Mouse (Mus musculus) lung, embryonic 15.5 days (tissue): ENCODE measurements around the gene Ehd2. TPM values are rescaled to one million over a fixed set of nuclear protein-coding genes. Genes with fewer than 3 reads are reported as not detected.
"Not testable (repeated sequence)": the region's sequence is repeated elsewhere in the genome, so short reads cannot be mapped to it uniquely, and the experiment has no call there.

Source experiments
- ATAC-seq: fragments of 200-750 bp; cut with Nextera tagmentation; 2 replicates; pipeline ENCODE4 v1.8.0; 2017; ENCODE audit warnings: moderate number of reproducible peaks, borderline replicate concordance; ENCODE audit not compliant: low FRiP score, low TSS enrichment; ENCODE audit errors: extremely low read depth
- H3K27ac ChIP-seq: fragments of 300-500 bp; sonication (generic); 2 replicates; pipeline ENCODE4 v1.5.1; 2015; ENCODE audit warnings: moderate library complexity, mild to moderate bottlenecking, inconsistent platforms
- H3K27me3 ChIP-seq: fragments of 300-500 bp; sonication (generic); 2 replicates; pipeline ENCODE4 v1.6.1; 2015; ENCODE audit warnings: inconsistent platforms
- H3K36me3 ChIP-seq: fragments of 300-500 bp; sonication (generic); 2 replicates; pipeline ENCODE4 v1.6.1; 2015; ENCODE audit warnings: inconsistent platforms
- H3K4me1 ChIP-seq: fragments of 300-500 bp; sonication (generic); 2 replicates; pipeline ENCODE4 v1.6.1; 2015; ENCODE audit warnings: inconsistent platforms
- H3K4me2 ChIP-seq: fragments of 300-500 bp; sonication (generic); 2 replicates; pipeline ENCODE4 v1.6.1; 2015; ENCODE audit warnings: inconsistent platforms, mild to moderate bottlenecking, moderate library complexity
- H3K4me3 ChIP-seq: fragments of 300-500 bp; sonication (generic); 2 replicates; pipeline ENCODE4 v1.5.1; 2015; ENCODE audit warnings: mild to moderate bottlenecking, inconsistent platforms
- H3K9ac ChIP-seq: fragments of 300-500 bp; sonication (generic); 2 replicates; pipeline ENCODE4 v1.6.1; 2015; ENCODE audit warnings: inconsistent platforms
- H3K9me3 ChIP-seq: fragments of 300-500 bp; sonication (generic); 2 replicates; pipeline ENCODE4 v1.6.1; 2016; ENCODE audit warnings: inconsistent platforms
- WGBS: fragments of 180-500 bp; shearing (Covaris S2); methylation state at CpG from one replicate; pipeline ENCODE4 v1.1.7; 2015; 5-methylcytosine and 5-hydroxymethylcytosine counted together
- polyA plus RNA-seq: library from polyadenylated mRNA; unstranded; fragments of >200 nt; fragmentation: Nextera tagmentation; extraction: Ambion mirVana; gene quantifications from 2 replicates; pipeline ENCODE4 v1.2.1, GENCODE M21; 2015

Gene Ehd2
- polyA plus RNA-seq, 1 experiment from 2014 or later: 89.9 TPM

GRCm38 (mm10) chr7:15916996-15917395 is 50.4 kb downstream of the Ehd2 start:
- no peak overlapping the region for H3K4me3 ChIP-seq
- WGBS: 72% methylated on average over 4 of the region's 4 CpGs
- no peak overlapping the region for H3K4me2 ChIP-seq
- no peaks in the 10 kb centered on the region for H3K9me3 ChIP-seq
- H3K27ac ChIP-seq: no peak overlapping the region
- peaks cover 35% of the 10 kb centered on the region for H3K36me3 ChIP-seq
- ATAC-seq: no peak
- peaks cover 14% of the 10 kb centered on the region for H3K4me1 ChIP-seq
- H3K9ac ChIP-seq: no peak overlapping the region
- no peaks in the 10 kb centered on the region for H3K27me3 ChIP-seq

DNA sequence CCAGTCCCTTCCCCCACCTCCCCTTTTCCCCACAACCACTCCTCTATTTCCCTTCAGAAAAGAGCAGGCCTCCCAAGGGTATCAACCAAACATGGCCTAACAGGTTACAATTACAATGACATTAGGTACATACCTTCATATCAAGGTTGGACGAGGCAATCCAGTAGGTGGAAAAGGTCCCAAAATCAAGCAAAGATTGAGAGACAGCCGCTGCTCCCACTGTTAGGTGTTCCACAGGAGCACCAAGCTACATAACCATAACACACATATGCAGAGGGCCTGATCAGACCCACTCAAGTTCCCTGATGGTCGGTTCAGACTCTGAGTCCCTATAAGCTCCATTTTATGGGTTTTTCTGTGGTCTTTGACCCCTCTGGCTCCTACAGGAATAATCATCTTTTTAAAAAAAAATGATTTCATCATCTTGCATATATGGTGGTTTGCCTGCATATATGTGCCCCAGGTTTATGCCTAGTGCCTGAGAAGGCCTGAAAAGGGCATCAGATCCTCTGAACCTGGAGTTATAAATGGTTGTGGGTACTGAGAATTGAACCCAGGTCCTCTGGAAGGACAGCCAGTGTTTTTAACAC is 51.1 kb downstream of the Ehd2 start:
- Histone ChIP-seq H3K4me2 (no peak overlapping the region), H3K36me3 (peaks cover 35% of the 10 kb centered on the region), H3K4me3 (no peak overlapping the region), H3K9ac (no peak overlapping the region), H3K9me3 (no peaks in the 10 kb centered on the region), H3K27ac (no peak overlapping the region), H3K4me1 (peaks cover 11% of the 10 kb centered on the region), H3K27me3 (no peaks in the 10 kb centered on the region)
- no peak for ATAC-seq
- WGBS: 72% methylated on average over 3 of the region's 3 CpGs

GRCm38 (mm10) chr7:15915695-15916094 is 51.7 kb downstream of the Ehd2 start:
- WGBS: 90% methylated on average over 4 of the region's 4 CpGs

GRCm38 (mm10) chr7:15914751-15915150 is 52.6 kb downstream of the Ehd2 start:
- Histone ChIP-seq H3K9ac (no peak overlapping the region), H3K27ac (no peak overlapping the region), H3K4me2 (no peak overlapping the region), H3K36me3 (peaks cover 32% of the 10 kb centered on the region), H3K27me3 (no peaks in the 10 kb centered on the region), H3K4me3 (no peak overlapping the region), H3K4me1 (no peaks in the 10 kb centered on the region), H3K9me3 (no peaks in the 10 kb centered on the region)
- WGBS: 91% methylated on average over 2 of the region's 2 CpGs
- no peak for ATAC-seq

More at GRCm38 (mm10) chr7:15915695-15916094, 51.7 kb downstream of the Ehd2 start:
- not testable (repeated sequence) for H3K4me1 ChIP-seq, H3K9ac ChIP-seq, H3K9me3 ChIP-seq, H3K4me2 ChIP-seq, H3K27ac ChIP-seq, ATAC-seq, H3K4me3 ChIP-seq, H3K27me3 ChIP-seq
- H3K36me3 ChIP-seq: peaks cover 35% of the 10 kb centered on the region

DNA sequence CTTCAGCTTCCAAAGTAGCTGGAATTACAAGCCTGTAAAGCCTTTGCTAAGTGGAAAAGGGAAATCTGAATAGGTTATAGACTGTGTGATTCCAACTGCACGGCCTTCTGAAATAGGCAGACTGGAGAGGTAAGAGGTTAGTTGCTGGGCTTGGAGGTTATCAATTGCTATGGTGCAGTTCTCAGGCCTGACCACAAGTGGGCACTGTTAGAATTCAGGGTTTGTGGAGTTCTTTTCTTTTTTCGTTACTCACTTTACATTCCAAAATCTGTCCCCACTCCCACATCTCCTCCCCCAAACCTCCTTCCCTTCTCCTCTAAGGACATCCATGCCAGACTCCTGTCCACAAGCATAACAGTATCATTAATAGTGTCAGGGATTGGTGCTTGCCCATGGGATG is 53.1 kb downstream of the Ehd2 start:
- 35% methylated on average over 2 of the region's 2 CpGs for WGBS
- no peaks in the 10 kb centered on the region for H3K27me3 ChIP-seq
- ATAC-seq: no peak

DNA sequence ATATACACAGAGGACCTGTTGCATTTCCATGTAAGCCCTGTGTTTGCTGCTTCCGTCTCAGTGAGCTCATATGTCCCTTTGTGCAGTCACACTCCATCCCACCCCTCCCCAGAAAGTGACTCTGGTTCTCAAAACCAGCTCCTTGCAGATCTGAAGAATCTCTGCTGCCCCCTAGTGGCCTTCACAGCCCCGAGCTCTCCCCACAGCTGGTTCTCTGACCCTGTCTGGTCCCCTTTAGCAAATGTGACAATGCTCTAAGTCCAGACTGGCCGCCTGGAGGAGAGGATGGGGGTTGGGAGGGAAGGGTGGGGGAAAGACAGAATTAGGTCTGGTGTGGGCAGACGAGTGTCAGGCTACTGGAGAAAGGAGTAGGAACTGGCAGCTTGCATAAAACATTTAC is 55.2 kb downstream of the Ehd2 start:
- ATAC-seq: peak; percentile 78; the same call in 1 of the 2 replicates
- 0% methylated on average over 4 of the region's 4 CpGs for WGBS
- Histone ChIP-seq H3K27ac (no peak overlapping the region), H3K9ac (no peak overlapping the region), H3K4me2 (no peak overlapping the region), H3K4me3 (no peak overlapping the region), H3K9me3 (no peaks in the 10 kb centered on the region), H3K27me3 (no peaks in the 10 kb centered on the region), H3K36me3 (peaks cover 9% of the 10 kb centered on the region; the same call in 1 of the 2 replicates), H3K4me1 (no peaks in the 10 kb centered on the region)

More for the DNA sequence above, 53.1 kb downstream of the Ehd2 start:
- Histone ChIP-seq H3K27ac (no peak overlapping the region), H3K4me2 (no peak overlapping the region), H3K9me3 (no peaks in the 10 kb centered on the region), H3K4me1 (no peaks in the 10 kb centered on the region), H3K36me3 (peaks cover 27% of the 10 kb centered on the region), H3K4me3 (no peak overlapping the region), H3K9ac (no peak overlapping the region)

GRCm38 (mm10) chr7:15910521-15910920 is 56.8 kb downstream of the Ehd2 start:
- no peak overlapping the region for H3K4me2 ChIP-seq
- no peak for ATAC-seq
- no peak overlapping the region for H3K4me3 ChIP-seq
- H3K9me3 ChIP-seq: no peaks in the 10 kb centered on the region
- no peaks in the 10 kb centered on the region for H3K36me3 ChIP-seq
- H3K4me1 ChIP-seq: no peaks in the 10 kb centered on the region
- H3K9ac ChIP-seq: no peak overlapping the region
- 65% methylated on average over 5 of the region's 5 CpGs for WGBS
- no peak overlapping the region for H3K27ac ChIP-seq
- H3K27me3 ChIP-seq: no peaks in the 10 kb centered on the region

DNA sequence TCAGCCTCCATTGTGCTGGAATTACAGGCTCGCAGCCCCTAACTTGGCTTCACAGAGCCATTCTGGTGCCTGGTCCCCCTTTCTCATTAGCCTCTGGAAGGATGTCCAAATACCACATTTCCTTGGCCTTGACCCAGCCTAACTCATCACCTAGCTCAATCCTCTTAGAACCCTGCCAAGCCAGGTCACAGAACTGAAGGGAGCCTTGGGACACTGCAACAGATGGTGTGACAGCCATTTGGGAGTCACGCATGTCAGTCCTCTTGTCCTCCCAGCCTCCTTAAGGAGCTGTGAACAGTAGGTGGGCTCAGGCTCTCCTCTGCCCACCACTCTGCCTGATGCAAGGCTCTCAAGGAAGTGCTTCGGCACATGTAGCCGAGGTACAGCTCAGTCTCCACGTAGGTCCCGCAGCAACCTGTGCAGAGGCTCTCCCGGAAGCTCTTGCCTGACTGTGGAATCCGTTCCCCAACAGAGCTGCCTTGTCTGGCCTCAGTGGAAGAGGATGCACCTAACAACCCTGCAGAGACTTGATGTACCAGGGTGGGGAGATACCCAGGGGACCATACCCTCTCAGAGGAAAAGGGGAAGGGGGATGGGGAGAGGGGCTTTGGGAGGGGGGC is 59.3 kb downstream of the Ehd2 start:
- H3K4me2 ChIP-seq: no peak overlapping the region
- no peak overlapping the region for H3K4me3 ChIP-seq
- H3K27ac ChIP-seq: no peak overlapping the region
- H3K4me1 ChIP-seq: no peaks in the 10 kb centered on the region
- ATAC-seq: no peak
- no peaks in the 10 kb centered on the region for H3K27me3 ChIP-seq
- no peaks in the 10 kb centered on the region for H3K36me3 ChIP-seq
- H3K9me3 ChIP-seq: no peaks in the 10 kb centered on the region
- 64% methylated on average over 8 of the region's 8 CpGs for WGBS
- no peak overlapping the region for H3K9ac ChIP-seq

DNA sequence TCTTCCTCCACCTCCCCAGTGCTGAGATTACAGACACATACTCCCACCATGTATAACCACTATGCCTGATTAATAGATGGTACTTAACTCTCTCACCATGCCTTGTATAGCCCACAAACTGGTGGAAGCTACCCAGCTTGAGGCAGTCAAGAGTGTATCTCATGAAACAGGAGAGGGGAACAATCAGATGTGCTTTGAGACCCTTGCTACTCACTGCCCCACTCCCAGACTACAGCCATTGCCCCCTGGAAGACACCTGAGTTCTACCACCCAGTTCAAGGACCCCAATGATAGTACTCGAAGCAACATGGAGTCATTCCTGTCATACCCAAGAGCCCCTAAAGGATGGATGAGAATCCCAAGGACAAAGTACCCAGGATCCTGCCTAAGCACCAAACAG is 60.8 kb downstream of the Ehd2 start:
- WGBS: 77% methylated on average over 1 of the region's 1 CpGs
- no peaks in the 10 kb centered on the region for H3K36me3 ChIP-seq
- H3K27me3 ChIP-seq: no peaks in the 10 kb centered on the region
- no peak overlapping the region for H3K27ac ChIP-seq
- ATAC-seq: no peak
- no peak overlapping the region for H3K9ac ChIP-seq
- no peak overlapping the region for H3K4me2 ChIP-seq
- no peak overlapping the region for H3K4me3 ChIP-seq
- H3K9me3 ChIP-seq: no peaks in the 10 kb centered on the region
- H3K4me1 ChIP-seq: no peaks in the 10 kb centered on the region

DNA sequence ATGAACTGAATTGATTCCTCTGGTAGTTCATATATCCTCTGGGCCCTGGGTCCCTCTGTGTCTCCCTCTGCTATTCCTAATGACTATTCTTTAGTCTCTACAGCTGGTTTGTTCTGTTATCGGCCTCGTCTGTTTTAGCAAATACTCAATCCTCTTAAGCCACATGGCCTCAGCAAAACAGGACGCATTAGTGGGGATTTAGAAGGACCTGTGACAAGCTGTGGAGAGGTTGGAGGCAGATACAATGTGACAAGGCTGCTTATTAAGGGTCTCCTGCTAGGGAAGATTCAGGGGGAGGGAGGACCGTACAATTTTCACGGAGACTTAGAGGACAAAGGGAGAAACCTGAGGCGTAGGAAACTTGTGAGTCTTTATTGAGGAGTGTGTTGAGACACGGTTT is 61.5 kb downstream of the Ehd2 start:
- Histone ChIP-seq H3K4me3 (no peak overlapping the region), H3K4me2 (no peak overlapping the region), H3K27ac (no peak overlapping the region), H3K36me3 (no peaks in the 10 kb centered on the region), H3K9me3 (no peaks in the 10 kb centered on the region), H3K4me1 (no peaks in the 10 kb centered on the region), H3K27me3 (no peaks in the 10 kb centered on the region), H3K9ac (no peak overlapping the region)
- WGBS: 74% methylated on average over 7 of the region's 7 CpGs
- no peak for ATAC-seq

DNA sequence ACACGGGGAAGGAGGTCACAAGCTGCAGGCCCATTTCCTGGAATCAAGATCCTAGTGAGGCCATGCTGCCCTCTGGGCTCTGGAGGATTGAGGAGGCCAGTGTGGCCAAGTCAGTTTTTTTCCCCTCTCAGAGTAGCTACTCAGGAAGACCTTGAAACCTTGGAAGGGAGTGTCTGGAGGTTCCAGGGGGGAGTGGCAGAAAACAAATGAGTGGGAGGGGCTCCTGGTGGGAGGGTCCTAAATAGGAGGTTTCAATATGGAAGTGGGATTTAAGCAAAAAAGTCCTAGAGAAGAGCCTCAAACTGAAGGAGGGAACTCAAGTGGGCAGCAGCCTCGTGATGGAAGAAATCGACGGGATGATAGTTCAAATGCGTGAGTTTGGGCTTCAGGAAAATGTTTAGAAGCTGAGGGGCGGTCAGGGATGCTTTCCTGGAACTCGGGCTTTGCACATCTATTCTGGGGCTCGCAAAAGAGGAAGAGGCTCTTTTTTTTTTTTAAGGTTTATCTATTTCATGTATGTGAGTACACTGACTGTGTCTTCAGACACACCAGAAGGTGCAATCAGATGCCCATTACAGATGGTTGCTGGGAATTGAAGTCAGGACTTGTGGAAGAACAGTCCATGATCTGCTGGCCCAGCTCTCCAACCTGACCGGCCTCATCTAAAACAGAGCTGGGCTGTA is 65.9 kb downstream of the Ehd2 start:
- no peaks in the 10 kb centered on the region for H3K9me3 ChIP-seq
- H3K4me3 ChIP-seq: no peak overlapping the region
- H3K9ac ChIP-seq: no peak overlapping the region
- H3K36me3 ChIP-seq: no peaks in the 10 kb centered on the region
- 79% methylated on average over 9 of the region's 9 CpGs for WGBS
- no peaks in the 10 kb centered on the region for H3K4me1 ChIP-seq
- H3K27me3 ChIP-seq: no peaks in the 10 kb centered on the region
- no peak overlapping the region for H3K27ac ChIP-seq
- H3K4me2 ChIP-seq: no peak overlapping the region
- ATAC-seq: no peak
